Mouse (Mus musculus) CH12.LX (cell line): Measurements from ENCODE around the gene Pakap. TPM values are rescaled to one million over a fixed set of nuclear protein-coding genes. Genes with fewer than 3 reads are reported as not detected.

ENCODE experiments used
- DNase-seq: peaks from one replicate; pipeline ENCODE4 v3.0.0-alpha.2; 2013; ENCODE audit errors: extremely low read depth
- H3K27ac ChIP-seq: 2 replicates; pipeline ENCODE4 v1.5.1; 2012; ENCODE audit warnings: low read depth, mild to moderate bottlenecking, control low read depth, moderate library complexity; ENCODE audit not compliant: insufficient read depth
- H3K27me3 ChIP-seq: replicated peaks from 2 replicates; pipeline ENCODE3; 2012; ENCODE audit warnings: inconsistent platforms
- H3K36me3 ChIP-seq, 2 experiments: replicated peaks in 1 of 2; 2 replicates each; pipeline versions ENCODE3 to v1.6.1; 2012; ENCODE audit warnings: inconsistent platforms in 1 of 2, low read length in 1 of 2, mild to moderate bottlenecking in 1 of 2, mixed read lengths in 1 of 2, moderate library complexity in 1 of 2; ENCODE audit not compliant: control insufficient read depth in 1 of 2, insufficient read depth in 1 of 2
- H3K4me1 ChIP-seq, 2 experiments: 2 replicates each; pipeline ENCODE4 v1.6.1; 2012; ENCODE audit warnings: inconsistent platforms in 1 of 2, moderate library complexity in 1 of 2; ENCODE audit not compliant: insufficient read depth in 2 of 2, control insufficient read depth in 1 of 2
- H3K4me2 ChIP-seq: 2 replicates; pipeline ENCODE4 v1.6.1; 2012; ENCODE audit warnings: low read depth, mild to moderate bottlenecking, control low read depth; ENCODE audit not compliant: poor library complexity, insufficient read depth, severe bottlenecking
- H3K4me3 ChIP-seq, 3 experiments: fragments of 150-350 bp in 1 of 3; sonication (generic) in 1 of 3; replicated peaks in 1 of 3; 2 replicates each; pipeline versions ENCODE3 to v1.5.1; 2011 to 2012; ENCODE audit warnings: low read depth in 2 of 3, low read length in 2 of 3, mild to moderate bottlenecking in 2 of 3, moderate library complexity in 2 of 3, control low read depth in 1 of 3, improper control_type of control experiment in 1 of 3, inconsistent platforms in 1 of 3, mixed read lengths in 1 of 3; ENCODE audit not compliant: poor library complexity in 1 of 3
- H3K79me2 ChIP-seq: replicated peaks from 2 replicates; pipeline ENCODE4 v1.6.1; 2012; ENCODE audit warnings: mild to moderate bottlenecking, moderate library complexity; ENCODE audit not compliant: control insufficient read depth, poor library complexity, insufficient read depth, severe bottlenecking; ENCODE audit errors: extremely low read depth
- H3K9ac ChIP-seq: 2 replicates; pipeline ENCODE4 v1.6.1; 2012; ENCODE audit warnings: low read depth, mild to moderate bottlenecking, control low read depth, moderate library complexity; ENCODE audit not compliant: insufficient read depth
- H3K9me3 ChIP-seq: replicated peaks from 2 replicates; pipeline ENCODE3; 2012; ENCODE audit warnings: low read length, inconsistent platforms, mixed read lengths
- CHD2 ChIP-seq: IDR thresholded peaks from 2 replicates; pipeline ENCODE4 v1.6.1; 2011; ENCODE audit warnings: low read length, improper control_type of control experiment
- CTCF ChIP-seq, 2 experiments: IDR thresholded peaks in 1 of 2; conservative IDR thresholded peaks in 1 of 2; 2 replicates each; pipeline ENCODE4 v1.5.1; 2011 to 2012; ENCODE audit warnings: low read depth in 2 of 2, low read length in 2 of 2, improper control_type of control experiment in 1 of 2, inconsistent platforms in 1 of 2, mild to moderate bottlenecking in 1 of 2, moderate library complexity in 1 of 2
- ELF1 ChIP-seq: IDR thresholded peaks from 2 replicates; pipeline ENCODE4 v1.6.1; 2014; ENCODE audit warnings: low read depth, mild to moderate bottlenecking, inconsistent platforms, low read length, improper control_type of control experiment
- ETS1 ChIP-seq: conservative IDR thresholded peaks from 2 replicates; pipeline ENCODE4 v1.6.1; 2012; ENCODE audit warnings: low read depth, mild to moderate bottlenecking, inconsistent platforms, low read length, improper control_type of control experiment, moderate library complexity
- GABPA ChIP-seq: IDR thresholded peaks from 2 replicates; pipeline ENCODE4 v1.6.1; 2012; ENCODE audit warnings: low read depth, low read length, improper control_type of control experiment, inconsistent platforms; ENCODE audit not compliant: insufficient replicate concordance
- JUN ChIP-seq: IDR thresholded peaks from 2 replicates; pipeline ENCODE4 v1.6.1; 2011; ENCODE audit warnings: low read depth, mild to moderate bottlenecking, low read length, improper control_type of control experiment, moderate library complexity; ENCODE audit not compliant: insufficient read depth
- JUND ChIP-seq: conservative IDR thresholded peaks from 2 replicates; pipeline ENCODE4 v1.6.1; 2011; ENCODE audit warnings: low read depth, low read length, improper control_type of control experiment
- KAT2A ChIP-seq: IDR thresholded peaks from 2 replicates; pipeline ENCODE4 v1.6.1; 2012; ENCODE audit warnings: low read length, improper control_type of control experiment, inconsistent platforms; ENCODE audit not compliant: insufficient replicate concordance
- MAFK ChIP-seq: IDR thresholded peaks from 2 replicates; pipeline ENCODE4 v1.6.1; 2011; ENCODE audit warnings: low read length, improper control_type of control experiment; ENCODE audit not compliant: insufficient replicate concordance
- MAZ ChIP-seq: IDR thresholded peaks from 2 replicates; pipeline ENCODE4 v1.6.1; 2012; ENCODE audit warnings: low read depth, mild to moderate bottlenecking, inconsistent platforms, low read length, improper control_type of control experiment, moderate library complexity
- MEF2A ChIP-seq: IDR thresholded peaks from 2 replicates; pipeline ENCODE4 v1.6.1; 2014; ENCODE audit warnings: low read depth, mild to moderate bottlenecking, inconsistent platforms, low read length, improper control_type of control experiment, borderline replicate concordance
- NELFE ChIP-seq: IDR thresholded peaks from 2 replicates; pipeline ENCODE4 v1.6.1; 2011; ENCODE audit warnings: low read depth, low read length, improper control_type of control experiment
- POLR2A ChIP-seq: IDR thresholded peaks from 2 replicates; pipeline ENCODE4 v1.6.1; 2011; ENCODE audit warnings: low read depth, mild to moderate bottlenecking, improper control_type of control experiment, low read length
- POLR2AphosphoS2 ChIP-seq: IDR thresholded peaks from 2 replicates; pipeline ENCODE4 v1.6.1; 2011; ENCODE audit warnings: low read depth, low read length, improper control_type of control experiment
- RAD21 ChIP-seq: IDR thresholded peaks from 2 replicates; pipeline ENCODE4 v1.6.1; 2011; ENCODE audit warnings: low read depth, mild to moderate bottlenecking, low read length, improper control_type of control experiment, moderate library complexity
- RCOR1 ChIP-seq: conservative IDR thresholded peaks from 2 replicates; pipeline ENCODE4 v1.6.1; 2012; ENCODE audit warnings: low read depth, mild to moderate bottlenecking, inconsistent platforms, low read length, improper control_type of control experiment
- SIN3A ChIP-seq: IDR thresholded peaks from 2 replicates; pipeline ENCODE4 v1.6.1; 2012; ENCODE audit warnings: low read length, improper control_type of control experiment, inconsistent platforms
- SMC3 ChIP-seq: IDR thresholded peaks from 2 replicates; pipeline ENCODE4 v1.6.1; 2011; ENCODE audit warnings: low read depth, low read length, improper control_type of control experiment
- TBP ChIP-seq: conservative IDR thresholded peaks from 2 replicates; pipeline ENCODE4 v1.6.1; 2011; ENCODE audit warnings: low read depth, low read length, improper control_type of control experiment
- TCF12 ChIP-seq: IDR thresholded peaks from 2 replicates; pipeline ENCODE4 v1.6.1; 2014; ENCODE audit warnings: low read depth, mild to moderate bottlenecking, inconsistent platforms, low read length, improper control_type of control experiment
- USF1 ChIP-seq: IDR thresholded peaks from 2 replicates; pipeline ENCODE4 v1.6.1; 2014; ENCODE audit warnings: low read depth, mild to moderate bottlenecking, inconsistent platforms, low read length, improper control_type of control experiment
- ZC3H11A ChIP-seq: IDR thresholded peaks from 2 replicates; pipeline ENCODE4 v1.6.1; 2012; ENCODE audit warnings: low read depth, mild to moderate bottlenecking, inconsistent platforms, low read length, improper control_type of control experiment
- dilution Hi-C: fragments of 300-500 bp; cut with MboI; formaldehyde crosslinking; loops from 2 replicates; pipeline ENCODE4 v1.14.3; 2020; ENCODE audit warnings: low sequenced_read_pairs; ENCODE audit not compliant: extremely low pct_unique_long_range_greater_than_20kb, extremely low pct_ligation_motif_present
- in situ Hi-C: fragments of 300-500 bp; cut with MboI; formaldehyde crosslinking; loops from 3 replicates; pipeline ENCODE4 v1.14.3; 2019; ENCODE audit warnings: low sequenced_read_pairs, low pct_ligation_motif_present, low pct_unique_long_range_greater_than_20kb, mixed read lengths
- polyA plus RNA-seq: library from polyadenylated mRNA; unstranded; fragments of >175 nt; gene quantifications from 2 replicates; pipeline ENCODE4 v1.2.1, GENCODE M21; 2012; ENCODE audit warnings: low read depth; ENCODE audit not compliant: insufficient read length
- total RNA-seq, 2 experiments: library from RNA; depleted of rRNA; stranded (reverse); fragments of 300-350 nt in 1 of 2; fragments of >200 nt in 1 of 2; gene quantifications; 2 replicates each; pipeline ENCODE4 v1.2.3; 2012 to 2014

Pakap gene
- total and polyA plus RNA-seq, 3 experiments, result 0.08 to 0.14 TPM; not detected in 1

DNA sequence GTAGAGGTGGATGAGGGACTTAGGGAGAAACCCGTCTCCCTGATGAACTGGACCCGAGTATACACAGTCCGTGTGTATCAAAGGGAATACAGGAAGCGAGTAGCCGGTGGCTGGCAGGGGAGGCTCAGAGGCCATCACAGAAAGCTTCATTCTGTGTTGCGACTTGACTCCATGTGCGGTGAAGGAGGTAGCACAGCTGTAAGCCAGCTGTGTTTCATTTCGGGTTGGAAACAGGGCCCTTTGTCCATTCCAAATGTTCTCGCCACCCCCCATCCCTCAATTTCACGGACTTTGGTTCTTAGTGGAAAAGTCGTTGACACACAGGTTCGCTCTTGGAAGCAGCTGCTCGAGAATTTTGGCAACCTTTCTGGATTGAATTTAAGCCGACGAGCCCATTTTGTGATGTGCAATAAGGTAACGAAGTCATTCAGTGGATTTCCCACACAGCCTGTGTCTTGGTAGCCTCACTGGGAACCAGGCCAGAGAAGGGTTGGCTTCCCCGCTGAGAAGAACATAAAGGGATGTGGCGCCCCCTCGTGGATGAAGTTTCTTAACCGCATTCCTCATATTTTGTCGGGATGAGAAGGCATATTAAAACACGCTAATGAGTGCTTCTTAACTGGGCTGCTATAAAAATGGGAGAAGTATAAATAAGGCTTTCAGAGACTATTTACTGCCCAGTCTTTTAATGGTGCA lies 39.4 kb downstream of the Pakap start:
- Histone ChIP-seq H3K9ac (no peak overlapping the region), H3K36me3 (no peaks in the 10 kb centered on the region), H3K4me3 (no peak overlapping the region), H3K4me1 (no peaks in the 10 kb centered on the region), H3K79me2 (no peaks in the 10 kb centered on the region), H3K4me2 (no peak overlapping the region), H3K27me3 (peaks cover 3% of the 10 kb centered on the region), H3K27ac (no peak overlapping the region), H3K9me3 (no peaks in the 10 kb centered on the region)
- DNase-seq, result peak; percentile 61
- in situ Hi-C loops, result loop anchor here (25.0 kb wide), 1 partner anchor 145 kb away; no protein-coding TSS in a partner anchor
- no peak for TF ChIP-seq GABPA
- TF ChIP-seq KAT2A, result no peak
- TF ChIP-seq RCOR1, result no peak
- TF ChIP-seq CTCF (conservative IDR thresholded peaks at IDR 0.05 in 1 of 2, IDR thresholded peaks at IDR 0.05 in 1 of 2; ENCODE audit: low read depth in 2 of 2, low read length in 2 of 2), result peak; percentile 29 to 80; a peak in 3 of 4 replicates
- TF ChIP-seq ELF1, result no peak
- no peak for TF ChIP-seq JUN
- TF ChIP-seq SIN3A, result no peak
- no peak for TF ChIP-seq POLR2A
- TF ChIP-seq NELFE, result no peak
- TF ChIP-seq ZC3H11A, result peak; percentile 7; the same call in 1 of the 2 replicates
- no peak for TF ChIP-seq ETS1
- no peak for TF ChIP-seq MAZ
- no peak for TF ChIP-seq JUND
- no peak for TF ChIP-seq POLR2AphosphoS2
- TF ChIP-seq CHD2, result no peak
- no peak for TF ChIP-seq TCF12
- peak; percentile 76 for TF ChIP-seq RAD21
- no peak for TF ChIP-seq MAFK
- TF ChIP-seq SMC3, result peak; percentile 71
- TF ChIP-seq TBP, result no peak
- TF ChIP-seq MEF2A, result no peak
- TF ChIP-seq USF1, result no peak
- dilution Hi-C loops, result no loop called here
